Mouse (Mus musculus) left cerebral cortex, postnatal 25 days (tissue): ENCODE results near the gene Olfr867. TPM values are rescaled to one million over a fixed set of nuclear protein-coding genes. Genes with fewer than 3 reads are reported as not detected.

Source experiments
- DNase-seq, 2 experiments: peaks; one replicate each; pipeline ENCODE4 v3.0.0; 2022; ENCODE audit warnings: low spot score in 2 of 2, mixed read lengths in 1 of 2
- intact Hi-C: fragments of 180-260 bp; cut with DNase I; formaldehyde crosslinking; loops from one replicate; pipeline ENCODE4 v1.15.1; 2025
- microRNA-seq, 2 experiments: library from miRNA; unstranded; fragments of <30 nt; microRNA quantifications; one replicate each; pipeline ENCODE4 v1.2.0; 2022
- total RNA-seq, 2 experiments: library from RNA; stranded (reverse); gene quantifications; 2 replicates each; pipeline ENCODE4 v1.2.3; 2021

The Olfr867 gene
- not detected for total RNA-seq

GRCm38 (mm10) chr9:20057462-20057861, at the start of gene Olfr867:
Gene Olfr867 (minus strand): TSS chr9:20057562.
- DNase-seq: no peak
- intact Hi-C loops: no loop called here

- intact Hi-C loops: no loop called here
Observed at GRCm38 (mm10) chr9:20098326-20098725, 41.0 kb upstream of the Olfr867 start, which contains the start of gene Olfr868. Gene Olfr868 (plus strand): TSS chr9:20098626.

GRCm38 (mm10) chr9:20073523-20074177, 16.3 kb upstream of the Olfr867 start:
- DNase-seq: no peak
- intact Hi-C loops: no loop called here

More at GRCm38 (mm10) chr9:20098326-20098725, 41.0 kb upstream of the Olfr867 start, which contains the start of gene Olfr868:
- DNase-seq: no peak

- intact Hi-C loops: no loop called here
Observed at GRCm38 (mm10) chr9:20071291-20071690, 13.9 kb upstream of the Olfr867 start.

GRCm38 (mm10) chr9:20070236-20070635, 12.9 kb upstream of the Olfr867 start:
- DNase-seq: no peak
- intact Hi-C loops: no loop called here

More at GRCm38 (mm10) chr9:20071291-20071690, 13.9 kb upstream of the Olfr867 start:
- DNase-seq: no peak

GRCm38 (mm10) chr9:20047964-20048363, 9.4 kb downstream of the Olfr867 start:
- intact Hi-C loops: no loop called here

GRCm38 (mm10) chr9:20027935-20028334, 29.4 kb downstream of the Olfr867 start, which contains the start of gene Olfr866:
Gene Olfr866 (minus strand): TSS chr9:20028035.
- intact Hi-C loops: no loop called here

More at GRCm38 (mm10) chr9:20047964-20048363, 9.4 kb downstream of the Olfr867 start:
- no peak for DNase-seq

More at GRCm38 (mm10) chr9:20027935-20028334, 29.4 kb downstream of the Olfr867 start, which contains the start of gene Olfr866:
- no peak for DNase-seq

Small RNA genes lying within 50 kb of the gene (microRNA-seq; reads per million reads assigned to microRNA genes)
- gene Gm26231 (0 reads per million in 2 experiments), gene Gm44395 (0 reads per million in 2 experiments)

Other genes starting within 250 kb of the Olfr867 start
- not detected for gene Olfr860, start 207.8 kb downstream of the Olfr867 start, total RNA-seq
- not detected for gene Olfr862, start 169.6 kb downstream of the Olfr867 start, total RNA-seq
- gene Olfr77, start 140.7 kb downstream of the Olfr867 start, total RNA-seq: not detected
- gene Olfr866, start 29.5 kb downstream of the Olfr867 start, total RNA-seq: not detected
- not detected for gene Olfr868, start 41.1 kb upstream of the Olfr867 start, total RNA-seq
- gene Olfr869, start 71.4 kb upstream of the Olfr867 start, total RNA-seq: not detected
- not detected for gene Olfr870, start 116.5 kb upstream of the Olfr867 start, total RNA-seq
- not detected for gene Olfr871, start 154.6 kb upstream of the Olfr867 start, total RNA-seq
- gene Olfr872, start 179.6 kb upstream of the Olfr867 start, total RNA-seq: not detected
- gene Olfr39, start 224.8 kb upstream of the Olfr867 start, total RNA-seq: not detected
- not detected for gene Olfr873, start 241.0 kb upstream of the Olfr867 start, total RNA-seq